Mouse (Mus musculus) 416B (cell line): ENCODE measurements around the gene Slco3a1.

Experiments
- DNase-seq: peaks from one replicate; pipeline ENCODE4 v3.0.0; 2011; ENCODE audit warnings: low read depth

Slco3a1 gene

GRCm38 (mm10) chr7:74486083-74486482, 68.5 kb downstream of the Slco3a1 start:
- DNase-seq, result no peak

DNA sequence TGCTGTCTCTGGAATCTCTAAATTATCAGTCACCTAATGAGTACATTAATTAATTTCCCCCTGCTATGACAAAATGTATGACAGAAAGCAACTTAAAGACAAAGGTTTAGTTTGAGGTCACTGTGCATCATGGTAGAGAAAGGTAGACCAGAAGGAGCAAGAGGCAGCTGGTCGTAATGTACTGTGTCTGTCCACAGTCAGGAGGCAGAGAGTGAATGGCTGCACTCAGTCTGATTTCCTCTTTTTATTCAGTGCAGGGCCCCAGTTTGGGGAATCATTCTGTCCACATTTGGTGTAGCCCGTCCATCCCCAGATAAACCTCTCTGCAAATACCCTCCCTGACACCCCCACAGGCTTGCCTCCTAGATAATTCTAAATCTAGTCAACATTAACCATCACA, 68.9 kb downstream of the Slco3a1 start:
- DNase-seq, result no peak

DNA sequence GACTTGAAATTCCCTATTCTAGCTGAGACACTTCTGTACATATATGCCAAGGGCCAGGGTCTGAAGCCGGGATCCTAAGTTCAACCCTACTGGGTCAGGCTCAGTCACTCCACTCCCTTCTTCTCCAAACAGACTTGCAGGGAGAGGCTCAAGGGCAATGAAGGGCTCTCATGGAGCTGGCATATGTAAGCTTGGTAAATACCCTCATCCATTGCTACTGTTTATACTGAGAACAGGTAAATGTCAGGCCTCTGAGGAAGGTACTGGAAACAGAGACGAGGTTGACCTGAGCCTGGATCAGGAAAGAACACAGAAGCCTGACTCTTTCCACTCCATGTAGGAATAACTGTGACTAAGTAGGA, 70.6 kb downstream of the Slco3a1 start:
- DNase-seq, result no peak

- no peak for DNase-seq
Measured at GRCm38 (mm10) chr7:74483294-74484023, 71.1 kb downstream of the Slco3a1 start.

DNA sequence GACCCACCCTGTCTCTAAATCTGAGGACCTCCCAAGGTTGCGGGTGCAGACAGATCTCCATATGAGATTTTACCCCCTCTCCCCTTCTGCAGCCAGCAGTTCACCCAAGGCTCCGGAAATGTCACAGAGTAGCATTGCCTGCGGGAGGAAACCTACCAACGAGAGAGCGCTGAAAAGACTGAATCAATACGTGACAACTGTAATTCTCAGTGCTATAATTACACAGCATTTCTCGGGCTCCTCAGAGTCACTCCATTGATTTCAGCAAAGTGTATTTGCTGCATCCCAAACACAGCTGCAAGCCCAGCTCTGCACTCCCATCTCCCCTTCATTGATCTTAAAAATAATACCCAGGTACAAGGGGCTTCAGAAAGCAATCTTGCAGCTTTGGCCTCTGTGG, 82.8 kb downstream of the Slco3a1 start:
- DNase-seq, result no peak

DNA sequence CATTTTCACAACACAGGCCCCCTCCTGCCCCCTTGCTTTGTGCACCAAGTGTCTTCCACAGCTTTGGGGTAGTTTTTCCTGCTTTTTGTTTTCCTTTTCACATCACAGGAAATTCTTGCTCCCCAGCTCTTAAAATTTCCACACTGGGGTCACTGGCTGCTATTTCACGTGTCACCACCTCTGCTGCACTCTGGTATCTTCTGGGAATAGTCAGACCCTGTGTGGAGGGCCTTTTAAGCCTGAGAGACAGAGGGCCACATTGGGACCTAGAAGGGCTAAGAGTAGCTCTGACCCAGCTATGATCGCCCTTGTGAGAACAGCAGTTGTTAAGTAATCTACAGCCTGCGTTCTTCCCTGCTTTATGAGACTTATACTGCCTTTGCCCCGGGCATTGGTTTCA, 87.7 kb downstream of the Slco3a1 start:
- no peak for DNase-seq

- no peak for DNase-seq
Measured at GRCm38 (mm10) chr7:74464638-74465037, 89.9 kb downstream of the Slco3a1 start.

- DNase-seq, result no peak
Measured at GRCm38 (mm10) chr7:74462451-74462850, 92.1 kb downstream of the Slco3a1 start.

DNA sequence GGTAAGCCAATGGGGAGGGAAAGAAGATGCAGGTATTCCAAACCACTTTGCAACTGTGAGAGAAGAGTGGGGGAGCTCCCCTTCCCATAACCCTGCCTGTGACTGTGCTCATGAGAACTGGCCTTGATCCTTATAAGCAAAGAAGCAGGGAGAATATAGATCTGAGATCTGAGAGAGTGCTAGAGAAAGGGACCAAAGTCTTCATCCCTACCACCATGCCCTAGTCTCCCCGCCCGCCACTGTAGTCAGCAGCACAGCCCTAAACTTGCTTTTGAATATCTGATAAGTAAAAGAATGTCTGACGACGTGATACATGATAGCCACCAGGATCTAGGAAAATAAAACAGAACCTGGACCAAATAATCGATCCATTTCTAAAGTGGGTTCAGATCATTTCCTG, 92.8 kb downstream of the Slco3a1 start:
- DNase-seq, result no peak

GRCm38 (mm10) chr7:74461146-74461545, 93.4 kb downstream of the Slco3a1 start:
- no peak for DNase-seq

- no peak for DNase-seq
Measured at GRCm38 (mm10) chr7:74459812-74460211, 94.8 kb downstream of the Slco3a1 start.

GRCm38 (mm10) chr7:74459277-74459676, 95.3 kb downstream of the Slco3a1 start:
- DNase-seq, result no peak

DNA sequence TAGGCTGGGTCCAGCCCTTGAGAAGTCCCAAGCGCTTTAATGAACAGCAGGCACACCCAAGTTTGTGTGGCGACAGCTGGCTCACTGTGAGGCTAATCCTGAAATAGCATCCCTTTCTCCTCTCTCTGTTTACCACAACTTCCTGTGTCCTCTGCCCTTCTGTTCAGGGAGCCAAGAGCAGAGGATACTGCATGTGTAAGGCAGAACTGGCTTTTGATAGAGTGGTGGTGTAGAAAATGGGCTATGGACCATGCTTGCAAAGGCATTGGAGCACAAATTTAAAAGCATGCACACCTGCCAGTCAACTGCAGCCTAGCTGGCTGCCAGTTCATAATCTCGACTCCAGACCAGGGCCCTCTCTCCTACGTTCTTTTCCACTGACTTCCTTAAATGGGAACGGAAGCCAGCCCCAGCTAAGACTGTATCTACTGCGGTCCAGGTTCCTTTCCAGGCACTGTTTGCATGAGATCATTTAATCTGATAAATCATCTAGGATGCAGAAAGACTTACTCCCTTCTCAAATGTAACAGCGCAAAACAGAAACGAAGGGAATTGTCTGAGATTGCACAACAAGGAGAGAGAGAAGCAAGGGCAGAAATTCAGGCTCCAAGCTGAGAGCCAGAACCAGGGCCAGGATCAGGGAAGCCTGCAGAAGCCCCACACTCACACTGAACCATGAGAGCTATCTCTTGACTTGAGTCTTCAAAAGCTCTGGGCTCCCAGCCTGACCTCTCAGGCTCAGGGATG, 95.9 kb downstream of the Slco3a1 start:
- no peak for DNase-seq

DNA sequence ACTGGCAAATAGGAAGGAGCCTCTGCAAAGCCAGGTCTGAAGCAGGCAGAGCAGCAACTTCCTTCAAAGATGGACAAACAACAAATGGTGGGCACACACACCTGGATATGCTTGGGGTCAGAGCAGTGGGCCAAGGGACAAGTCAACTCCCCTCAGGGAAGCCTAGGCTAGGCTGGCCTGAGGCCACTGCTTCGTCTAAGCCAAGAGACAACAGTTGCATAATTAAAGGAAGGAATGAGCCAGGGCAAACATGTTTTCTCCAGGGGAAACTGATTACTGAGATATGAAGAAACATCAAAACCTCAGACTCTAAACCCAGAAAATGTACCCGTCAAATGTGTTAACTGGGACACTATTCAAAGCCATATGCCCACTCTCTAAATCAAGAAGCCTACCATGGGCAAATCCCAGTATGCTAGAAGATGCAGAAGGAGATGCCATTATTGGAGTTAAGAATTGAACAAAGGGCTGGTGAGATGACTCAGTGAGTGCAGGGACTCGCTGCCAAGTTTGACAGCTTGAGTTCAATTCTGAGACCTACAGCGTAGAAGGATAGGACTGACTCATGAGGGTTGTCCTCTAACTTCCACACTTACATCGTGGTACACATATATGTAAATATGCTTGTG, 97.1 kb downstream of the Slco3a1 start:
- no peak for DNase-seq

- no peak for DNase-seq
Measured at GRCm38 (mm10) chr7:74456781-74457180, 97.8 kb downstream of the Slco3a1 start.

- DNase-seq, result no peak
Measured at GRCm38 (mm10) chr7:74451047-74451446, 103.5 kb downstream of the Slco3a1 start.

GRCm38 (mm10) chr7:74449802-74450201, 104.8 kb downstream of the Slco3a1 start:
- no peak for DNase-seq

- DNase-seq, result no peak
Measured at GRCm38 (mm10) chr7:74447781-74448180, 106.8 kb downstream of the Slco3a1 start.

- no peak for DNase-seq
Measured at GRCm38 (mm10) chr7:74445148-74445547, 109.4 kb downstream of the Slco3a1 start.

DNA sequence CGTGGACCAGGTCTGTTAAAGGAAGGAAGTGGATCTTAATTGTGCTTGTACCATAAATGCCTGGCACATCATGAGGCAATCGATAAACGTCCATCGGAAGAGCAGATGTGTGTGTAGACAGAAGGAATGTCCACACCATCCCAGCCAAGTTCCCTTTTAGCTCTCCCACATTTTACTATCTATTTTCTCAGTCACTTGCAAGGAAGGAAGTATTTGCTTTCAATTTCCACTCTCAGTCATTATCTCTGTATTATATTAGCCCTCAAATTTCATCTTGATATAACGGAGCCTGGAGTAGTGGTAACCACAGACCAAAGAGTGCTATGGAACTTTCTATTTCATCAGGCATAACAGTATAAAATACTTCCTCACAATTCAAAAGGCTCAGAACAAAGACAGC, 112.2 kb downstream of the Slco3a1 start:
- DNase-seq, result peak; percentile 41

DNA sequence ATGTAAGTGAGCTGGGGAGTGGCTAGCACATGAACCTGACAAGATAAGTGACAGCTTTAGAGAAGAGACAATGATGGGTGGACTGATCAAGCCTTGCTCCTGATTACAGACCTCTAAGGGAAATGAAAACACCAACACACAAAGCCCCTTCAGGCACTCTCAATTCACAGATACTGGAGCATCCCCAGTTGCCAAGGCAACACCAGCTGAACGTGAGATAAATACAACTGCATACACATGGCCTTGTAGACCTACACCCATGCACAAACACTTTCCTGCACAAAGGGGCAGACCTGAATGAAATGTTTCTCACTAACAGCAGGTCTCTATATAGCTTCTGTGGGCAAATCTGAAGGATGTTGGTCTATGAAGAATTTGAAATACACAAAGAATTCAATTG, 117.0 kb downstream of the Slco3a1 start:
- no peak for DNase-seq

DNA sequence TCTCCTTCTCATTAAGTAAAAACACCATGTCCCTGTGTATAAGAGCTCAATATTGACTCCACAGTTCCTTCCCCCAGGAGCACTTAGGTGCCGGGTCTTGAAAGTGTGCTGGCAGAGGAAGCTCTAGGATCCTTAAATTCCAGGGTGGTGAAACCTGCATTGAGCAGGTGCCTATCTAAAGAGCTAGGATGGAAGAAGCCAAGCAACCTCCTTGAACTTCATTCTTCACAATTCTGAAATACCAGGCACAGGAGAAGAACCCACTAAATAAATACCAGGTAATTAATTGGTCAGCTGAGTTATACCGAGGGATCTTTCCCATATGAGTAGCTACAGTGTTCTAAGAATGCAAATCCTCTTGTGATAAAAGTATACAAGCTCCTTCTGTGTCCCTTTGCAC, 117.9 kb downstream of the Slco3a1 start:
- no peak for DNase-seq

DNA sequence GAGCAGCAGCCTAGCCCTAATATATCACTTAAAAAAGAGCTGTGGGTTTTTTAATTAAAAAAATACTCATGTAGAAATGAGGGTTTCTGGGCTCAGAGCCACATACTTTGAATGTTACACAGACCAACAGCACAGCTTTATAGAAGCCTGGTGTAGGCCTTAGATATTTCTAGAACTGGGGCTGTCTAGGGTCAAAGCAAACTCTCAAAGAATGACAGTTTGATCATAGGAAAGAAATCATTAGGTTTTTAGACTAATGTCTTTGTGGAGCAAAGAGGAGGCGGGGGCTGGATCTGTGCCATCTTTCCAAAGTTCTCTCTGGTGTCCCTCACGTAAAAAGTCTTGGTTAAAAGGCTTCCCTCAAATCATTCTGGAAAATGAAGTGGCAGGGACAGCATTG, 121.6 kb downstream of the Slco3a1 start:
- DNase-seq, result no peak
